25 mouse cellular contexts compared by ENCODE assay signal in the genomic region with DNA sequence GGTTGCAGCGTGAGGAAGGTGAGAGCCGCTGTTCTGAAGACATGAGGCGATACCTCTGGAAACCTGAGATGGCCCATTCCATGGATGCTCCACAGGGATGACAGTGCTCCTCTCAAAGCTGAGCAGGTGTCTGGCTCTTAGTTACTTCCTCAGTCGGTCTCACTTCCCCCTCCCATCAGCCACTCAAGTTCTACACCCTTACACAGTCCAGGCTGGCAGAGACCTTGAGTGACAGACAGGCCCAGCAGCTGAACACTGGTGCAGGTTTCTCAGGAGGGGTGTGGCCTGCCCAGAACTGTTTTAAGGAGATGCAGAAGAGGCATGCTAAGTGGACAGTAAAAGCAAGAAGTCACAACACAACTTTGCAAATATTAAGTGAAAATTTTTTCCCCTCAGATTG. TPM values are rescaled to one million over a fixed set of nuclear protein-coding genes. Genes with fewer than 3 reads are reported as not detected.
DNase-seq lines count a peak whose midpoint lies in the region; ATAC-seq lines count a peak whose summit lies in the region.
"Had no signal": no experiment of that assay in that cellular context is flagged by ENCODE, and none has a peak within 500 bp of the region (broad histone marks: within the 10 kb centered on the region; RNA-seq: fewer than 3 reads in every experiment).

No protein-coding gene starts in this region.

- H3K4me2 ChIP-seq in embryonic facial prominence, embryonic 12.5 days (replicated peaks): no peak overlapping the region
- H3K4me2 ChIP-seq: liver, embryonic 11.5 days; neural tube, embryonic 15.5 days had no signal

- DNase-seq in embryonic facial prominence, embryonic 10.5 days (ENCODE audit: low spot score): no peak
- peak; percentile 51 for DNase-seq in splenic B cell, adult 2 months (ENCODE audit: low read depth, low spot score)
- DNase-seq in right cerebral cortex, postnatal 36 days (ENCODE audit: low spot score in 2 of 2): no peak
- no peak for DNase-seq in Muller cell, postnatal 12 days (ENCODE audit: inconsistent ontology term)
- no peak for DNase-seq in lung, postnatal 36 days
- DNase-seq: adrenal gland, adult 2 months; cerebellum, adult 8-10 months; cerebellum, postnatal 25 days; forebrain, postnatal 0 days; gastrocnemius, postnatal 10 days; heart, postnatal 14 days; kidney, adult 8-10 months; kidney, postnatal 10 days; layer of hippocampus, adult 9-11 months; liver, postnatal 0 days; lung, postnatal 4 days; midbrain, embryonic 14.5 days; right cerebral cortex, postnatal 25 days had no signal

- peaks cover 13% of the 10 kb centered on the region; the same call in 1 of the 2 replicates for H3K4me1 ChIP-seq in embryonic facial prominence, embryonic 12.5 days
- H3K4me1 ChIP-seq in embryonic facial prominence, embryonic 10.5 days: peaks cover 26% of the 10 kb centered on the region

- H3K27ac ChIP-seq in embryonic facial prominence, embryonic 12.5 days: no peak overlapping the region
- no peak overlapping the region for H3K27ac ChIP-seq in embryonic facial prominence, embryonic 10.5 days (replicated peaks)
- H3K27ac ChIP-seq: neural tube, embryonic 15.5 days had no signal

- ATAC-seq in embryonic facial prominence, embryonic 12.5 days (ENCODE audit: insufficient number of reproducible peaks, insufficient read depth, low FRiP score, low TSS enrichment): 0 out of 2 replicates have a peak, but pooled peaks have one; percentile 52
- peak; percentile 71 for ATAC-seq in common myeloid progenitor, adult 5-6 weeks (replicated peaks; ENCODE audit: low read depth, poor library complexity, severe bottlenecking)
- peak; percentile 37 to 60; a peak in 3 of 4 replicates for ATAC-seq in hematopoietic stem cell, adult 5-6 weeks (replicated peaks in 1 of 2; ENCODE audit: insufficient read depth in 1 of 2, low FRiP score in 2 of 2, low TSS enrichment in 1 of 2, low read depth in 1 of 2, poor library complexity in 2 of 2, severe bottlenecking in 2 of 2)
- ATAC-seq: activated CD4-positive, CD25-positive, alpha-beta regulatory T cell, adult 4 months; forebrain, postnatal 0 days; hindbrain, embryonic 16.5 days; liver, postnatal 0 days had no signal

- H3K27me3 ChIP-seq in embryonic facial prominence, embryonic 12.5 days: no peaks in the 10 kb centered on the region
- no peaks in the 10 kb centered on the region for H3K27me3 ChIP-seq in embryonic facial prominence, embryonic 10.5 days (replicated peaks; ENCODE audit: low read depth, poor library complexity, severe bottlenecking)
- no peaks in the 10 kb centered on the region for H3K27me3 ChIP-seq in splenic B cell, adult 2 months (ENCODE audit: control insufficient read depth, insufficient read depth, low read length, poor library complexity, severe bottlenecking)
- H3K27me3 ChIP-seq: neural tube, embryonic 15.5 days had no signal

- H3K9ac ChIP-seq in embryonic facial prominence, embryonic 12.5 days: no peak overlapping the region
- H3K9ac ChIP-seq: forebrain, postnatal 0 days; liver, postnatal 0 days; neural tube, embryonic 15.5 days had no signal

- H3K36me3 ChIP-seq in embryonic facial prominence, embryonic 12.5 days: no peaks in the 10 kb centered on the region
- H3K36me3 ChIP-seq in embryonic facial prominence, embryonic 10.5 days (replicated peaks): peaks cover 6% of the 10 kb centered on the region; the same call in 1 of the 2 replicates
- H3K36me3 ChIP-seq in splenic B cell, adult 2 months (ENCODE audit: control insufficient read depth, insufficient read depth, low read length, poor library complexity, severe bottlenecking): no peaks in the 10 kb centered on the region
- H3K36me3 ChIP-seq: neural tube, embryonic 15.5 days had no signal

- WGBS in embryonic facial prominence, embryonic 12.5 days: 77% methylated on average over 4 of the region's 4 CpGs
- 88% methylated on average over 4 of the region's 4 CpGs for WGBS in embryonic facial prominence, embryonic 10.5 days

- H3K9me3 ChIP-seq in embryonic facial prominence, embryonic 12.5 days: no peaks in the 10 kb centered on the region
- no peaks in the 10 kb centered on the region for H3K9me3 ChIP-seq in embryonic facial prominence, embryonic 10.5 days
- H3K9me3 ChIP-seq: neural tube, embryonic 15.5 days had no signal

- H3K4me3 ChIP-seq in embryonic facial prominence, embryonic 12.5 days: no peak overlapping the region
- H3K4me3 ChIP-seq in embryonic facial prominence, embryonic 10.5 days: no peak overlapping the region
- H3K4me3 ChIP-seq: neural tube, embryonic 15.5 days had no signal

RNA-seq across cellular contexts. Expression of a gene that starts 16.7 kb away (rescaled TPM):
- 18.5 and 20.4 TPM in 2 replicates for polyA plus RNA-seq in embryonic facial prominence, embryonic 12.5 days (2016; fragmentation: Nextera tagmentation; extraction: Ambion mirVana)
- polyA plus RNA-seq in embryonic facial prominence, embryonic 10.5 days (2016; fragmentation: Nextera tagmentation; extraction: Ambion mirVana): 16.4 and 16.9 TPM in 2 replicates
- total RNA-seq in common myeloid progenitor, adult 5-6 weeks (2017): 4.2 and 6.9 TPM in 2 replicates
- 5.2 and 7.8 TPM in 2 replicates for total RNA-seq in hematopoietic stem cell, adult 5-6 weeks (2017)

RNA-seq across cellular contexts. Expression of a gene that starts 40.2 kb away (rescaled TPM):
- 195 and 207 TPM in 2 replicates for polyA plus RNA-seq in embryonic facial prominence, embryonic 12.5 days (2016; fragmentation: Nextera tagmentation; extraction: Ambion mirVana)
- 227 and 234 TPM in 2 replicates for polyA plus RNA-seq in embryonic facial prominence, embryonic 10.5 days (2016; fragmentation: Nextera tagmentation; extraction: Ambion mirVana)
- total RNA-seq in common myeloid progenitor, adult 5-6 weeks (2017): 228 and 259 TPM in 2 replicates
- total RNA-seq in hematopoietic stem cell, adult 5-6 weeks (2017): 132 and 175 TPM in 2 replicates

RNA-seq across cellular contexts. Expression of a gene that starts 49.4 kb away (rescaled TPM):
- 47.8 and 48.9 TPM in 2 replicates for polyA plus RNA-seq in embryonic facial prominence, embryonic 12.5 days (2016; fragmentation: Nextera tagmentation; extraction: Ambion mirVana)
- polyA plus RNA-seq in embryonic facial prominence, embryonic 10.5 days (2016; fragmentation: Nextera tagmentation; extraction: Ambion mirVana): 59.8 and 72.3 TPM in 2 replicates
- total RNA-seq in common myeloid progenitor, adult 5-6 weeks (2017): 57.6 and 66.8 TPM in 2 replicates
- total RNA-seq in hematopoietic stem cell, adult 5-6 weeks (2017): 46.3 and 52.5 TPM in 2 replicates

RNA-seq across cellular contexts. Expression of a gene that starts 55.5 kb away (rescaled TPM):
- polyA plus RNA-seq in embryonic facial prominence, embryonic 12.5 days (2016; fragmentation: Nextera tagmentation; extraction: Ambion mirVana): 38.7 TPM in 2 replicates
- 37.8 and 40.0 TPM in 2 replicates for polyA plus RNA-seq in embryonic facial prominence, embryonic 10.5 days (2016; fragmentation: Nextera tagmentation; extraction: Ambion mirVana)
- 11.5 and 16.9 TPM in 2 replicates for total RNA-seq in common myeloid progenitor, adult 5-6 weeks (2017)
- total RNA-seq in hematopoietic stem cell, adult 5-6 weeks (2017): 12.5 and 13.6 TPM in 2 replicates
